Mouse (Mus musculus): ENCODE results near the gene Vcp. TPM values are rescaled to one million over a fixed set of nuclear protein-coding genes. Genes with fewer than 3 reads are reported as not detected.

The Vcp gene
- total RNA-seq, 2 experiments from 2014 or later: 188 to 194 TPM

- no peak for DNase-seq
These were observed 31.0 kb downstream of the Vcp start, which contains the start of gene 1700022I11Rik for GRCm38 (mm10) chr4:42969304-42969703. Gene 1700022I11Rik, plus strand, starts transcription at chr4:42969604.

- DNase-seq: no peak
These were observed 35.1 kb downstream of the Vcp start for GRCm38 (mm10) chr4:42965039-42965719.

GRCm38 (mm10) chr4:42963480-42963879, 36.8 kb downstream of the Vcp start:
- no peak for DNase-seq

GRCm38 (mm10) chr4:42961592-42961991, 38.7 kb downstream of the Vcp start:
- peak in 1 of 2 experiments; percentile 56 for DNase-seq

GRCm38 (mm10) chr4:42959382-42959781, 40.9 kb downstream of the Vcp start:
- no peak for DNase-seq

GRCm38 (mm10) chr4:42958942-42959341, 41.4 kb downstream of the Vcp start:
- DNase-seq: no peak

GRCm38 (mm10) chr4:42957979-42958378, 42.3 kb downstream of the Vcp start:
- DNase-seq: no peak

- DNase-seq: no peak
These were observed 43.0 kb downstream of the Vcp start for GRCm38 (mm10) chr4:42957306-42957705.

GRCm38 (mm10) chr4:42956581-42956980, 43.7 kb downstream of the Vcp start:
- no peak for DNase-seq

GRCm38 (mm10) chr4:42955200-42955599, 45.1 kb downstream of the Vcp start:
- DNase-seq: no peak

- DNase-seq: peak; percentile 81 to 82
These were observed 46.0 kb downstream of the Vcp start for GRCm38 (mm10) chr4:42954297-42954696.

- no peak for DNase-seq
These were observed 46.7 kb downstream of the Vcp start for GRCm38 (mm10) chr4:42953435-42954094.

- DNase-seq: no peak
These were observed 47.7 kb downstream of the Vcp start for GRCm38 (mm10) chr4:42952563-42952962.

GRCm38 (mm10) chr4:42951206-42952195, 48.8 kb downstream of the Vcp start:
- no peak for DNase-seq

- peak; percentile 86 to 89 for DNase-seq
These were observed 50.2 kb downstream of the Vcp start for GRCm38 (mm10) chr4:42950065-42950558.

- DNase-seq: peak; percentile 99
These were observed 50.6 kb downstream of the Vcp start, which contains the start of gene Dnajb5 for GRCm38 (mm10) chr4:42949676-42950051. Gene Dnajb5, plus strand, starts transcription at chr4:42949814.

- DNase-seq: no peak
These were observed 51.1 kb downstream of the Vcp start for GRCm38 (mm10) chr4:42949051-42949675.

- DNase-seq: no peak
These were observed 51.8 kb downstream of the Vcp start for GRCm38 (mm10) chr4:42948527-42948926.

- DNase-seq: peak; percentile 92 to 93
These were observed 53.5 kb downstream of the Vcp start for GRCm38 (mm10) chr4:42946733-42947290.

- no peak for DNase-seq
These were observed 54.4 kb downstream of the Vcp start for GRCm38 (mm10) chr4:42945952-42946351.

GRCm38 (mm10) chr4:42945445-42945844, 54.9 kb downstream of the Vcp start:
- no peak for DNase-seq

- DNase-seq: no peak
These were observed 55.3 kb downstream of the Vcp start for GRCm38 (mm10) chr4:42945043-42945442.
